Mouse (Mus musculus) heart, adult 2 months (tissue): ENCODE results near the gene Cd4.

Source experiments
- CTCF ChIP-seq: fragments of 200-600 bp; IDR thresholded peaks from 2 replicates; pipeline ENCODE4 v1.8.1; 2022; ENCODE audit warnings: antibody characterized with exemption, mild to moderate bottlenecking, moderate library complexity
- POLR2A ChIP-seq: fragments of 200-500 bp; IDR thresholded peaks from 2 replicates; pipeline ENCODE4 v1.6.1; 2011; ENCODE audit warnings: mild to moderate bottlenecking, low read depth, low read length, control low read depth; ENCODE audit not compliant: insufficient read depth

DNA sequence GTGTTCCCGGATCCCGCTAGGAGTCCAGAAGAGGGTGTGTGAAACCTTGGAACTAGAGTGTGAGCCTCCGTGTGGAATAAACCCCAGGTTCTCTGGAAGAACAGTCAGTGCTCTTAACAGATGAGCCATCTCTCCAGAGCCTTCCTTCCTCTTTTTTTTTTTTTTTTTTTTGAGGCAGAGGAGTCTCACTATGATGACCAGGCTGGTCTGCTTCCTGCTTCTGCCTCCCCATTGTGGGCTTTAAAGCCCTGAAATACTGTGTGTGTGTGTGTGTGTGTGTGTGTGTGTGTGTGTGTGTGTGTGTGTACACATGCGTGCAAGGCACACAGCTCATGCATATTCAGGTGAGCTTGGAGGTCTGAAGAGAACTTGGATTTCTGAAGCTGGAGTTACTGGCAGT is 33.5 kb upstream of the Cd4 start:
- no peak for TF ChIP-seq POLR2A
- no peak for TF ChIP-seq CTCF
